Mouse (Mus musculus): ENCODE measurements at regions not wholly inside any gene's neighbourhood (a gene's known extent, or its start where the extent isn't known, plus 50 kb on each side); places are given as distances from the start of the nearest gene placed in this dataset.

GRCm38 (mm10) chr8:36339449-36339848, 573.9 kb downstream of the Gm19410 start:
- Histone ChIP-seq H3K9me3 (no peaks in the 10 kb centered on the region), H3K27ac (no peak overlapping the region), H3K4me3 (no peak overlapping the region), H3K4me1 (replicated peaks) (no peaks in the 10 kb centered on the region), H3K36me3 (no peaks in the 10 kb centered on the region), H3K27me3 (ENCODE audit: insufficient read depth, poor library complexity, severe bottlenecking) (no peaks in the 10 kb centered on the region)
- no peak for DNase-seq (ENCODE audit: low spot score)
- 93% methylated on average over 6 of the region's 6 CpGs for WGBS

- no peaks in the 10 kb centered on the region for H3K27me3 ChIP-seq (ENCODE audit: insufficient read depth, poor library complexity, severe bottlenecking)
- H3K4me1 ChIP-seq (replicated peaks), result no peaks in the 10 kb centered on the region
- H3K4me3 ChIP-seq, result no peak overlapping the region
- H3K27ac ChIP-seq, result no peak overlapping the region
- WGBS, result 85% methylated on average over 3 of the region's 3 CpGs
- no peaks in the 10 kb centered on the region for H3K36me3 ChIP-seq
- DNase-seq (ENCODE audit: low spot score), result no peak
- H3K9me3 ChIP-seq, result no peaks in the 10 kb centered on the region
Measured at GRCm38 (mm10) chr8:36340454-36340853, 574.9 kb downstream of the Gm19410 start.

- DNase-seq (ENCODE audit: low spot score), result no peak
- WGBS, result 72% methylated on average over 4 of the region's 4 CpGs
- H3K4me1 ChIP-seq (replicated peaks), result no peaks in the 10 kb centered on the region
- no peak overlapping the region for H3K27ac ChIP-seq
- no peaks in the 10 kb centered on the region for H3K36me3 ChIP-seq
- H3K4me3 ChIP-seq, result no peak overlapping the region
- H3K27me3 ChIP-seq (ENCODE audit: insufficient read depth, poor library complexity, severe bottlenecking), result no peaks in the 10 kb centered on the region
- H3K9me3 ChIP-seq, result no peaks in the 10 kb centered on the region
Measured at GRCm38 (mm10) chr8:36341965-36342364, 576.4 kb downstream of the Gm19410 start.

GRCm38 (mm10) chr8:36342650-36343049, 577.1 kb downstream of the Gm19410 start:
- WGBS, result 89% methylated on average over 5 of the region's 5 CpGs
- H3K4me3 ChIP-seq, result no peak overlapping the region

GRCm38 (mm10) chr8:36346682-36347324, 581.2 kb downstream of the Gm19410 start:
- no peaks in the 10 kb centered on the region for H3K27me3 ChIP-seq (ENCODE audit: insufficient read depth, poor library complexity, severe bottlenecking)
- no peaks in the 10 kb centered on the region for H3K9me3 ChIP-seq
- no peak overlapping the region for H3K4me3 ChIP-seq
- 53% methylated on average over 7 of the region's 7 CpGs for WGBS
- H3K27ac ChIP-seq, result no peak overlapping the region
- no peaks in the 10 kb centered on the region for H3K36me3 ChIP-seq
- H3K4me1 ChIP-seq (replicated peaks), result no peaks in the 10 kb centered on the region
- DNase-seq (ENCODE audit: low spot score), result peak; percentile 74

More at GRCm38 (mm10) chr8:36342650-36343049, 577.1 kb downstream of the Gm19410 start:
- H3K36me3 ChIP-seq, result no peaks in the 10 kb centered on the region
- H3K4me1 ChIP-seq (replicated peaks), result no peaks in the 10 kb centered on the region
- no peak for DNase-seq (ENCODE audit: low spot score)
- no peaks in the 10 kb centered on the region for H3K9me3 ChIP-seq
- H3K27me3 ChIP-seq (ENCODE audit: insufficient read depth, poor library complexity, severe bottlenecking), result no peaks in the 10 kb centered on the region
- no peak overlapping the region for H3K27ac ChIP-seq

GRCm38 (mm10) chr8:36348067-36348466, 582.5 kb downstream of the Gm19410 start:
- whole genome bisulfite sequencing, result 84% methylated on average over 1 of the region's 1 CpGs
- no peak overlapping the region for H3K27ac ChIP-seq
- H3K4me3 ChIP-seq, result no peak overlapping the region
- no peaks in the 10 kb centered on the region for H3K9me3 ChIP-seq
- DNase-seq (ENCODE audit: low spot score), result no peak
- no peaks in the 10 kb centered on the region for H3K27me3 ChIP-seq (ENCODE audit: insufficient read depth, poor library complexity, severe bottlenecking)
- no peaks in the 10 kb centered on the region for H3K36me3 ChIP-seq
- H3K4me1 ChIP-seq (replicated peaks), result no peaks in the 10 kb centered on the region

GRCm38 (mm10) chr8:36354926-36355325, 589.3 kb downstream of the Gm19410 start:
- whole genome bisulfite sequencing, result 21% methylated on average over 3 of the region's 3 CpGs
- H3K36me3 ChIP-seq, result no peaks in the 10 kb centered on the region
- no peaks in the 10 kb centered on the region for H3K9me3 ChIP-seq
- H3K27ac ChIP-seq, result no peak overlapping the region
- peaks cover 4% of the 10 kb centered on the region; the same call in 1 of the 2 replicates for H3K4me1 ChIP-seq (replicated peaks)
- no peaks in the 10 kb centered on the region for H3K27me3 ChIP-seq (ENCODE audit: insufficient read depth, poor library complexity, severe bottlenecking)
- DNase-seq (ENCODE audit: low spot score), result no peak
- H3K4me3 ChIP-seq, result no peak overlapping the region

- no peaks in the 10 kb centered on the region for H3K36me3 ChIP-seq
- no peak overlapping the region for H3K27ac ChIP-seq
- no peaks in the 10 kb centered on the region for H3K27me3 ChIP-seq (ENCODE audit: insufficient read depth, poor library complexity, severe bottlenecking)
- peaks cover 4% of the 10 kb centered on the region; the same call in 1 of the 2 replicates for H3K4me1 ChIP-seq (replicated peaks)
- DNase-seq (ENCODE audit: low spot score), result no peak
- H3K4me3 ChIP-seq, result no peak overlapping the region
- no peaks in the 10 kb centered on the region for H3K9me3 ChIP-seq
- 82% methylated on average over 2 of the region's 2 CpGs for WGBS
Measured at GRCm38 (mm10) chr8:36358998-36359397, 593.4 kb downstream of the Gm19410 start.

- no peak overlapping the region for H3K27ac ChIP-seq
- no peaks in the 10 kb centered on the region for H3K36me3 ChIP-seq
- WGBS, result 26% methylated on average over 2 of the region's 2 CpGs
- no peaks in the 10 kb centered on the region for H3K27me3 ChIP-seq (ENCODE audit: insufficient read depth, poor library complexity, severe bottlenecking)
- peak; percentile 34 for DNase-seq (ENCODE audit: low spot score)
- no peaks in the 10 kb centered on the region for H3K4me1 ChIP-seq (replicated peaks)
- H3K9me3 ChIP-seq, result no peaks in the 10 kb centered on the region
- no peak overlapping the region for H3K4me3 ChIP-seq
Measured at GRCm38 (mm10) chr8:36361255-36361654, 595.7 kb downstream of the Gm19410 start.

- no peak for DNase-seq (ENCODE audit: low spot score)
- no peak overlapping the region for H3K27ac ChIP-seq
- WGBS, result 61% methylated on average over 8 of the region's 8 CpGs
- H3K4me1 ChIP-seq (replicated peaks), result no peaks in the 10 kb centered on the region
- H3K4me3 ChIP-seq, result no peak overlapping the region
- H3K36me3 ChIP-seq, result no peaks in the 10 kb centered on the region
- H3K9me3 ChIP-seq, result no peaks in the 10 kb centered on the region
- no peaks in the 10 kb centered on the region for H3K27me3 ChIP-seq (ENCODE audit: insufficient read depth, poor library complexity, severe bottlenecking)
Measured at GRCm38 (mm10) chr8:36361818-36362217, 596.2 kb downstream of the Gm19410 start.

GRCm38 (mm10) chr8:36363291-36363690, 597.7 kb downstream of the Gm19410 start:
- 89% methylated on average over 9 of the region's 9 CpGs for WGBS
- H3K27ac ChIP-seq, result no peak overlapping the region
- DNase-seq (ENCODE audit: low spot score), result no peak
- H3K36me3 ChIP-seq, result no peaks in the 10 kb centered on the region
- H3K9me3 ChIP-seq, result no peaks in the 10 kb centered on the region
- no peak overlapping the region for H3K4me3 ChIP-seq
- H3K4me1 ChIP-seq (replicated peaks), result no peaks in the 10 kb centered on the region
- H3K27me3 ChIP-seq (ENCODE audit: insufficient read depth, poor library complexity, severe bottlenecking), result no peaks in the 10 kb centered on the region

GRCm38 (mm10) chr8:36364567-36365231, 599.1 kb downstream of the Gm19410 start:
- Histone ChIP-seq H3K36me3 (no peaks in the 10 kb centered on the region), H3K4me3 (no peak overlapping the region), H3K27ac (no peak overlapping the region), H3K27me3 (ENCODE audit: insufficient read depth, poor library complexity, severe bottlenecking) (no peaks in the 10 kb centered on the region), H3K4me1 (replicated peaks) (no peaks in the 10 kb centered on the region), H3K9me3 (no peaks in the 10 kb centered on the region)
- no peak for DNase-seq (ENCODE audit: low spot score)
- WGBS, result 79% methylated on average over 6 of the region's 6 CpGs

GRCm38 (mm10) chr8:36365945-36366344, 600.4 kb downstream of the Gm19410 start:
- H3K27me3 ChIP-seq (ENCODE audit: insufficient read depth, poor library complexity, severe bottlenecking), result no peaks in the 10 kb centered on the region
- no peaks in the 10 kb centered on the region for H3K9me3 ChIP-seq
- H3K4me1 ChIP-seq (replicated peaks), result no peaks in the 10 kb centered on the region
- H3K4me3 ChIP-seq, result no peak overlapping the region
- no peaks in the 10 kb centered on the region for H3K36me3 ChIP-seq
- no peak overlapping the region for H3K27ac ChIP-seq
- 68% methylated on average over 2 of the region's 2 CpGs for WGBS
- DNase-seq (ENCODE audit: low spot score), result no peak
